Mouse (Mus musculus) B cell, adult 62 days (primary cell): ENCODE results near the gene Gpr174. TPM values are rescaled to one million over a fixed set of nuclear protein-coding genes. Genes with fewer than 3 reads are reported as not detected.

ENCODE experiments used
- total RNA-seq: library from RNA; stranded (reverse); gene quantifications from 4 replicates; pipeline ENCODE4 v1.2.4, GENCODE M21; 2023

The Gpr174 gene
- total RNA-seq, result 65.3 to 88.6 TPM (median 76.9 TPM) in 4 replicates

GRCm38 (mm10) chrX:107255486-107256227, at the start of gene Gpr174:
Gene Gpr174 (plus strand): TSS chrX:107255878.

Other genes with a start within 250 kb of the Gpr174 start
- gene P2ry10, start 167.4 kb upstream of the Gpr174 start, total RNA-seq, result 181 to 220 TPM (median 212 TPM) in 4 replicates
- gene P2ry10b, start 107.0 kb upstream of the Gpr174 start, total RNA-seq, result 30.6 to 37.9 TPM (median 35.2 TPM) in 4 replicates
- 2.2 to 3.0 TPM (median 2.8 TPM) in 4 replicates for gene Itm2a, start 147.5 kb downstream of the Gpr174 start, total RNA-seq